Mouse (Mus musculus) olfactory bulb, adult 2 months (tissue): ENCODE data around the gene Timm44.

ENCODE experiments used
- CTCF ChIP-seq: fragments of 200-500 bp; IDR thresholded peaks from 2 replicates; pipeline ENCODE4 v1.5.1; 2012; ENCODE audit warnings: low read depth, mild to moderate bottlenecking, low read length, moderate library complexity; ENCODE audit not compliant: insufficient read depth
- POLR2A ChIP-seq: fragments of 200-500 bp; IDR thresholded peaks from 2 replicates; pipeline ENCODE4 v1.6.1; 2012; ENCODE audit warnings: mild to moderate bottlenecking, low read depth, low read length, moderate library complexity; ENCODE audit not compliant: insufficient read depth

DNA sequence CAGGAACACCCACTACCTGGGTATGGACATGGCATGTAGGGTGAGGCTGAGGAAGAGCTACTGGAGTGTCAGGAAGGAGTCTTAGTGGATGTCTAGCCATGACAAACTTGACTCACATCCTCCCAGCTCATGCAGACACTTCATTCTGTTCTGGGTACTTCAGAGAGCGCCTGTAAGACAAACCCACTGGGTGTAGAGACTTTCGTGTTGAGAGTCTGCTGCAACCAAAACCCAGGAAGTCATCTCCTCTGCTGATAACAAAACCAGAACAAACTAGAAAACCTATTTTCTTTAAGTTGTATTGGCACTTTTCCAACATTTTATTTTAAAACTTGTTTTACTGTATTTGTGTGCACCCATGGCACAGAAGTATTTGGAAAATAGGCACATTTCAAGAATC lies 30.1 kb upstream of the Timm44 start:
- no peak for TF ChIP-seq POLR2A
- no peak for TF ChIP-seq CTCF
